Mouse (Mus musculus): ENCODE results near the gene Efcab12. TPM values are rescaled to one million over a fixed set of nuclear protein-coding genes. Genes with fewer than 3 reads are reported as not detected.

Efcab12 gene
- polyA plus RNA-seq, 1 experiment from 2014 or later, result 0.91 TPM

- Histone ChIP-seq H3K9me3 (ENCODE audit: control insufficient read depth, low read depth, low read length) (no peaks in the 10 kb centered on the region), H3K27ac (ENCODE audit: low read length) (no peak overlapping the region), H3K27me3 (ENCODE audit: control insufficient read depth, insufficient read depth, low read length) (no peaks in the 10 kb centered on the region), H3K36me3 (ENCODE audit: control insufficient read depth, insufficient read depth, low read length) (no peaks in the 10 kb centered on the region; the same call in 1 of the 2 replicates), H3K4me3 (ENCODE audit: low read depth, low read length) (no peak overlapping the region), H3K4me1 (ENCODE audit: control insufficient read depth, insufficient read depth, low read length) (peaks cover 26% of the 10 kb centered on the region), H3K4me2 (replicated peaks; ENCODE audit: low read depth, low read length) (no peak overlapping the region), H3K9ac (replicated peaks; ENCODE audit: low read depth, low read length) (no peak overlapping the region)
- 94% methylated on average over 4 of the region's 4 CpGs for WGBS
- ATAC-seq (ENCODE audit: insufficient number of reproducible peaks, insufficient read depth, low FRiP score, low read depth), result no peak
These were observed 27.0 kb upstream of the Efcab12 start for GRCm38 (mm10) chr6:115865246-115865645.

- Histone ChIP-seq H3K27me3 (ENCODE audit: control insufficient read depth, insufficient read depth, low read length) (no peaks in the 10 kb centered on the region), H3K4me1 (ENCODE audit: control insufficient read depth, insufficient read depth, low read length) (peaks cover 37% of the 10 kb centered on the region), H3K27ac (ENCODE audit: low read length) (peak overlapping the region; percentile 78), H3K4me2 (replicated peaks; ENCODE audit: low read depth, low read length) (no peak overlapping the region), H3K36me3 (ENCODE audit: control insufficient read depth, insufficient read depth, low read length) (no peaks in the 10 kb centered on the region; the same call in 1 of the 2 replicates), H3K9me3 (ENCODE audit: control insufficient read depth, low read depth, low read length) (no peaks in the 10 kb centered on the region), H3K4me3 (ENCODE audit: low read depth, low read length) (no peak overlapping the region), H3K9ac (replicated peaks; ENCODE audit: low read depth, low read length) (no peak overlapping the region)
- ATAC-seq (ENCODE audit: insufficient number of reproducible peaks, insufficient read depth, low FRiP score, low read depth), result peak; percentile 43; the same call in 1 of the 2 replicates
- WGBS, result 49% methylated on average over 7 of the region's 7 CpGs
These were observed 25.2 kb upstream of the Efcab12 start for GRCm38 (mm10) chr6:115863340-115863841.

GRCm38 (mm10) chr6:115860027-115860556 lies 21.9 kb upstream of the Efcab12 start:
- Histone ChIP-seq H3K36me3 (ENCODE audit: control insufficient read depth, insufficient read depth, low read length) (no peaks in the 10 kb centered on the region; the same call in 1 of the 2 replicates), H3K27ac (ENCODE audit: low read length) (no peak overlapping the region; the same call in 1 of the 2 replicates), H3K4me2 (replicated peaks; ENCODE audit: low read depth, low read length) (no peak overlapping the region), H3K9ac (replicated peaks; ENCODE audit: low read depth, low read length) (no peak overlapping the region), H3K27me3 (ENCODE audit: control insufficient read depth, insufficient read depth, low read length) (no peaks in the 10 kb centered on the region), H3K9me3 (ENCODE audit: control insufficient read depth, low read depth, low read length) (no peaks in the 10 kb centered on the region), H3K4me1 (ENCODE audit: control insufficient read depth, insufficient read depth, low read length) (peaks cover 51% of the 10 kb centered on the region), H3K4me3 (ENCODE audit: low read depth, low read length) (no peak overlapping the region)
- WGBS, result 42% methylated on average over 7 of the region's 7 CpGs
- peak; percentile 12; the same call in 1 of the 2 replicates for ATAC-seq (ENCODE audit: insufficient number of reproducible peaks, insufficient read depth, low FRiP score, low read depth)

- peak overlapping the region; percentile 7; the same call in 1 of the 2 replicates for H3K27ac ChIP-seq (ENCODE audit: low read length)
- H3K9me3 ChIP-seq (ENCODE audit: control insufficient read depth, low read depth, low read length), result no peaks in the 10 kb centered on the region
- no peaks in the 10 kb centered on the region; the same call in 1 of the 2 replicates for H3K36me3 ChIP-seq (ENCODE audit: control insufficient read depth, insufficient read depth, low read length)
- H3K4me3 ChIP-seq (ENCODE audit: low read depth, low read length), result no peak overlapping the region
- no peak overlapping the region for H3K9ac ChIP-seq (replicated peaks; ENCODE audit: low read depth, low read length)
- no peak overlapping the region for H3K4me2 ChIP-seq (replicated peaks; ENCODE audit: low read depth, low read length)
- no peak for ATAC-seq (ENCODE audit: insufficient number of reproducible peaks, insufficient read depth, low FRiP score, low read depth)
- WGBS, result 39% methylated on average over 4 of the region's 4 CpGs
- H3K4me1 ChIP-seq (ENCODE audit: control insufficient read depth, insufficient read depth, low read length), result peaks cover 51% of the 10 kb centered on the region
- H3K27me3 ChIP-seq (ENCODE audit: control insufficient read depth, insufficient read depth, low read length), result no peaks in the 10 kb centered on the region
These were observed 21.0 kb upstream of the Efcab12 start for GRCm38 (mm10) chr6:115859258-115859657.

- Histone ChIP-seq H3K27me3 (ENCODE audit: control insufficient read depth, insufficient read depth, low read length) (no peaks in the 10 kb centered on the region), H3K4me3 (ENCODE audit: low read depth, low read length) (no peak overlapping the region), H3K4me1 (ENCODE audit: control insufficient read depth, insufficient read depth, low read length) (peaks cover 35% of the 10 kb centered on the region; the same call in 1 of the 2 replicates), H3K27ac (ENCODE audit: low read length) (peak overlapping the region; percentile 73), H3K9ac (replicated peaks; ENCODE audit: low read depth, low read length) (no peak overlapping the region), H3K36me3 (ENCODE audit: control insufficient read depth, insufficient read depth, low read length) (no peaks in the 10 kb centered on the region), H3K9me3 (ENCODE audit: control insufficient read depth, low read depth, low read length) (no peaks in the 10 kb centered on the region), H3K4me2 (replicated peaks; ENCODE audit: low read depth, low read length) (no peak overlapping the region)
- WGBS, result 38% methylated on average over 4 of the region's 4 CpGs
- ATAC-seq (ENCODE audit: insufficient number of reproducible peaks, insufficient read depth, low FRiP score, low read depth), result 0 out of 2 replicates have a peak, but pooled peaks have one; percentile 19
These were observed 18.1 kb upstream of the Efcab12 start for GRCm38 (mm10) chr6:115856361-115856745.

- 75% methylated on average over 3 of the region's 3 CpGs for WGBS
- H3K27ac ChIP-seq (ENCODE audit: low read length), result peak overlapping the region; percentile 73
These were observed 17.6 kb upstream of the Efcab12 start for GRCm38 (mm10) chr6:115855733-115856360.

GRCm38 (mm10) chr6:115854432-115854831 lies 16.2 kb upstream of the Efcab12 start:
- no peak for ATAC-seq (ENCODE audit: insufficient number of reproducible peaks, insufficient read depth, low FRiP score, low read depth)
- no peaks in the 10 kb centered on the region for H3K9me3 ChIP-seq (ENCODE audit: control insufficient read depth, low read depth, low read length)
- H3K36me3 ChIP-seq (ENCODE audit: control insufficient read depth, insufficient read depth, low read length), result peaks cover 3% of the 10 kb centered on the region; the same call in 1 of the 2 replicates
- WGBS, result 63% methylated on average over 2 of the region's 2 CpGs
- no peak overlapping the region for H3K9ac ChIP-seq (replicated peaks; ENCODE audit: low read depth, low read length)
- H3K27me3 ChIP-seq (ENCODE audit: control insufficient read depth, insufficient read depth, low read length), result no peaks in the 10 kb centered on the region
- peaks cover 26% of the 10 kb centered on the region; the same call in 1 of the 2 replicates for H3K4me1 ChIP-seq (ENCODE audit: control insufficient read depth, insufficient read depth, low read length)
- H3K27ac ChIP-seq (ENCODE audit: low read length), result no peak overlapping the region
- no peak overlapping the region; the same call in 1 of the 2 replicates for H3K4me2 ChIP-seq (replicated peaks; ENCODE audit: low read depth, low read length)
- H3K4me3 ChIP-seq (ENCODE audit: low read depth, low read length), result no peak overlapping the region

More at GRCm38 (mm10) chr6:115855733-115856360, 17.6 kb upstream of the Efcab12 start:
- no peak overlapping the region for H3K9ac ChIP-seq (replicated peaks; ENCODE audit: low read depth, low read length)
- H3K4me1 ChIP-seq (ENCODE audit: control insufficient read depth, insufficient read depth, low read length), result peaks cover 35% of the 10 kb centered on the region; the same call in 1 of the 2 replicates
- no peaks in the 10 kb centered on the region for H3K27me3 ChIP-seq (ENCODE audit: control insufficient read depth, insufficient read depth, low read length)
- H3K4me2 ChIP-seq (replicated peaks; ENCODE audit: low read depth, low read length), result no peak overlapping the region
- no peak for ATAC-seq (ENCODE audit: insufficient number of reproducible peaks, insufficient read depth, low FRiP score, low read depth)
- H3K9me3 ChIP-seq (ENCODE audit: control insufficient read depth, low read depth, low read length), result no peaks in the 10 kb centered on the region
- no peak overlapping the region for H3K4me3 ChIP-seq (ENCODE audit: low read depth, low read length)
- no peaks in the 10 kb centered on the region for H3K36me3 ChIP-seq (ENCODE audit: control insufficient read depth, insufficient read depth, low read length)

- ATAC-seq (ENCODE audit: insufficient number of reproducible peaks, insufficient read depth, low FRiP score, low read depth), result no peak
- Histone ChIP-seq H3K4me2 (replicated peaks; ENCODE audit: low read depth, low read length) (peak overlapping the region; percentile 56), H3K4me3 (ENCODE audit: low read depth, low read length) (peak overlapping the region; percentile 46), H3K36me3 (ENCODE audit: control insufficient read depth, insufficient read depth, low read length) (peaks cover 6% of the 10 kb centered on the region), H3K9ac (replicated peaks; ENCODE audit: low read depth, low read length) (peak overlapping the region; percentile 42), H3K4me1 (ENCODE audit: control insufficient read depth, insufficient read depth, low read length) (peaks cover 22% of the 10 kb centered on the region; the same call in 1 of the 2 replicates), H3K27me3 (ENCODE audit: control insufficient read depth, insufficient read depth, low read length) (no peaks in the 10 kb centered on the region), H3K27ac (ENCODE audit: low read length) (peak overlapping the region; percentile 85), H3K9me3 (ENCODE audit: control insufficient read depth, low read depth, low read length) (no peaks in the 10 kb centered on the region)
- WGBS, result 36% methylated on average over 7 of the region's 7 CpGs
These were observed 15.8 kb upstream of the Efcab12 start for GRCm38 (mm10) chr6:115853985-115854384.

All from stomach, embryonic 14.5 days (tissue).